Mouse (Mus musculus): ENCODE data around the gene Olfr972.
"Not testable (repeated sequence)": the region's sequence is repeated elsewhere in the genome, so short reads cannot be mapped to it uniquely, and the experiment has no call there.

Olfr972 gene

DNA sequence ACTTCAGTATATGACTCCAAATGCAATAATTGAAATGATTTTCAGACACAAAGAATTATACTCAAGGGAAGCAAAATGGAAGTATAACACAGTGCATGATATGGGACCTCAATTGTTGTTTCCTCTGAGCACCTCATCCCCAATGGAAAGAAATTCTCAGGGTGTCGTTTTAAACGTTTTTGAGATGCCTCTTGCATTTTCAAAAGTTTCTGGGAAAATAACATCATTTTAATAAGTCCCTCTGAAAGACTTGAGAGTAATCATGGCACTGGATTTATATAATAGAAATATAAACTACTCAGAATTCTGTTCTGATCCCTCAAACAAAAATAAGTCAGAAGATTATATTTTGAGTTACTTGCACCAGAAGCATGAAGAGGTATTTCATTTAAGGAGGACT, at the start of gene Olfr972:
Gene Olfr972 (plus strand): TSS at position 301 of the 400 bp plus-strand sequence.
- DNase-seq (ENCODE audit: low read depth in 2 of 2, low spot score in 2 of 2) = no peak

DNA sequence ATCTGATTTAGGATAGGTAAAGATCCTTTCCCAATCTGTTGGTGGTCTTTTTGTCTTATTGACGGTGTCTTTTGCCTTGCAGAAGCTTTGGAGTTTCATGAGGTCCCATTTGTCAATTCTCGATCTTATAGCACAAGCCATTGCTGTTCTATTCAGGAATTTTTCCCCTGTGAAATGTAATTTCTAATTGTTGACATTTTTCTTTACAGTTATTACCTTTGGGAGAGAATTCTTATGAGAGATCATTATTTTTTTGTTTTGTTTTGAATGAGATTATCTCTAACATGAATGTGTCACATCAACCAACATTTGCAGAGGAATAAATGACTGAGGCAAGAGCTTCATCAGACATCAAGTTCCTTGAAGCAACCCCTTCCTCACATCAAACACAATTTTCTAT, 29.6 kb upstream of the Olfr972 start, which contains the start of gene Olfr971:
Gene Olfr971 (plus strand): TSS at position 301 of the 400 bp plus-strand sequence.
- DNase-seq (ENCODE audit: low read depth in 2 of 2, low spot score in 2 of 2) = not testable (repeated sequence)

DNA sequence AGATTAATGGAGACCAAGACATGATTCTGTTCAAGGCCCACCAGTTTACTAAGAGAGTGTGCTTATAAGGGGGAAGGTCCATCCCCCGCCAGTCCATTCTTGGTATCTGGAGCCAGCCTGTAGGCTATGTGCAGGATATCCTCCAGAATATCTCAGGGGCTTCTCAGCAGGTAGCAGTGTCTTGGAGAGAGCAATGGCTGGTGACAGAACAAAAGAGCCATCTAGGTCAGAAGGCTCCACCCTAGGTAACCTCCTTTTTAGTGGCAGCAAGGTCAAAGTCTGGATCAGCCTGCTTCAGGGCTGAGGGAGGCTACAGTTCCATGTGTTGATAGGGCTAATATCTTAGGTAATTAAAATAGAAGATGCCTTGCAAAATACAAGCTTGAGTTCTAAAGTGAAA, 5.8 kb downstream of the Olfr972 start:
- not testable (repeated sequence) for DNase-seq (ENCODE audit: low read depth in 2 of 2, low spot score in 2 of 2)

DNA sequence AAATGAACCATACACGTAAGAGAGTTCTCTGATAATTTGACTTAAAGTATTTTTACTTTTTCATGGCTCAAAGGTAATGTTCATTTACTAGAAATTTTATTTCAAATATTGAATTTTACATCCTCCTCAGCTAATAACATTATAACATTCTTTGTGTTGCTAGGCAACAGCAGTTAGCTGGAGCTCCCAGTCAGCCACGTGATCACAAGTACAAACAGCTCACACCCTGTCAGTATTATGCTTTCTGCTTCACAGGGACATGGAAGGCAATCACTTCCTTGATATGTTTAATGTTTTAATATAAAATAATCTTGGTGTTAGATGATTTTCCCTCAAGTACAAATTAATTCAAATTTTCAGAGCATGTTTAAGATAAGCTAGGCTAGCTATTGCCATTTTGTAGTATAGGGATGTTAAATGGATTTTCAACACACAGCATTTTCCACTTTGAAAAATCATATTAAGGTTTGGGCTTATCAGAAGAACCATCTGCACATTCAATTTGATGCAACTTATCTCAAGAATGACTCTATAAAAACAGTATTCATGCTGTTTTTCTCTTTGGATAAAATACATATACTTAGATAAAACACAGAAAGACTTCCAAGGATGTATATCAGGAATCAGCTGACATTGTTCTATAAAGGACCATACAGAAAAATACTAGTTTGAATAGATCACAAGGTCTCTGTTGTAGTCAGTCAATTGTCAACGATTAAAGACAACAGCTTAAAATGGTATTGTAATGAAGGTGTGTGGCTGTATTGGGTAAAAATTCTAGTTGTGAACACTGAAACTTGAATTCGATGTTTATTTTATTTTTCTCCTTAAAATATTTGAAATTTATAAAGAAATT, 11.5 kb downstream of the Olfr972 start:
- DNase-seq (ENCODE audit: low read depth in 2 of 2, low spot score in 2 of 2) = not testable (repeated sequence)

DNA sequence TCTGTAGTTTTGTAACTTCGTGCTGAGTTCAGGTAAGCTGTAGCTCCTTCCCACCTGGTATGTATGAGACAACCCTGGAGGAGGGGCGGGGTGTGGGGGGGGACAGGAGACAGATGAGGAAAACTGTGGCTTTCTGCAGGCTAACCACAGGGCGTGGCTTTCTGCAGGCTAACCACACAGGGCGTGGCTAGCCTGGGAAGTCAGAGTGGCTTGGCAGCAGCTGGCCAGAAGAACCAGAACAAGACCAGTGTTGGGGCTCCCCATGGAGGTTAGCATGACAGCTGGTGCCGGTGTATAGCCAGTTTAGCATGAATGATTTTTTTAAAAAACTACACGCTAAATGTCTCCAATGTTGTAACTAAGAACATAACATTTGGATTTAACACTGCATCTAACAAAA, 38.9 kb downstream of the Olfr972 start:
- DNase-seq (ENCODE audit: low read depth in 2 of 2, low spot score in 2 of 2) = no peak

DNA sequence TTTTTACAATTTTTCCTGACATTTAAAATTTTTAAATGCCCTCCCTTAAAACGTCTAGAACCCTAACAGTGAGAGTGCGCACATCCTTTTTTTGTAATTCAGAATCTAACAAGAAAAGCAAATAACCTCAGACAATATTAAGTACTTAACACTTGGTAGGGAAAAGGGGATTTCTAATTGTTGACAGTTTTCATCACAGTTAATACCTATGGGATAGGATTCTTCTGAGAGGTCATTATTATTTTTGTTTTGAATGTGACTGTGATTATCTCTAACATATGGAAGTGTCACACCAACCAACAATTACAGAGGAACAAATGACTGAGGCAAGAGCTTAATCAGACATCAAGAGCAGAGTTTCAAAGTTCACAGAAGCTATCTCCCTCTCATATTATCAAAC, 40.8 kb downstream of the Olfr972 start, which contains the start of gene Olfr229:
Gene Olfr229 (plus strand): TSS at position 301 of the 400 bp plus-strand sequence.
- no peak for DNase-seq (ENCODE audit: low read depth in 2 of 2, low spot score in 2 of 2)

DNA sequence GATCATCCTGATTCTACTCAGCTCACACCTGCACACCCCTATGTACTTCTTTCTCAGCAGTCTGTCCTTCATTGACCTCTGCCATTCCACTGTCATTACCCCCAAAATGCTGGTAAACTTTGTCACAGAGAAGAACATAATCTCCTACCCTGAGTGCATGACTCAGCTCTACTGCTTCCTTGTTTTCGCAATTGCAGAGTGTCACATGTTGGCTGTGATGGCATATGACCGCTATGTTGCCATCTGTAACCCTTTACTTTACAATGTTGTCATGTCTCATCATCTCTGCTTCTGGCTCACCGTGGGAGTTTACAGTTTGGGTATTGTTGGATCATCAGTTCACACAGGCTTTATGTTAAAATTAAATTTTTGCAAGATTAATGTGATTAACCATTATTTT, 43.7 kb downstream of the Olfr972 start:
- DNase-seq (ENCODE audit: low read depth in 2 of 2, low spot score in 2 of 2) = no peak

Data from CD8-positive naive resting alpha-beta T cell, adult 2 months (primary cell).